Mouse (Mus musculus): Measurements from ENCODE around the gene Efcc1.

- TF ChIP-seq MAFK (IDR thresholded peaks at IDR 0.05; ENCODE audit: insufficient replicate concordance, low read length) (no peak), CTCF (conservative IDR thresholded peaks at IDR 0.05 in 1 of 2, IDR thresholded peaks at IDR 0.05 in 1 of 2; ENCODE audit: low read depth in 2 of 2, low read length in 2 of 2) (no peak), ELF1 (IDR thresholded peaks at IDR 0.05; ENCODE audit: low read depth, low read length) (no peak), JUND (conservative IDR thresholded peaks at IDR 0.05; ENCODE audit: low read depth, low read length) (no peak), ETS1 (conservative IDR thresholded peaks at IDR 0.05; ENCODE audit: low read depth, low read length) (no peak), EP300 (IDR thresholded peaks at IDR 0.05; ENCODE audit: low read length) (no peak), POLR2A (IDR thresholded peaks at IDR 0.05; ENCODE audit: low read depth, low read length) (no peak), MAX (IDR thresholded peaks at IDR 0.05; ENCODE audit: low read length) (no peak), RAD21 (IDR thresholded peaks at IDR 0.05; ENCODE audit: low read depth, low read length) (no peak), JUN (IDR thresholded peaks at IDR 0.05; ENCODE audit: insufficient read depth, low read depth, low read length) (no peak), MAZ (IDR thresholded peaks at IDR 0.05; ENCODE audit: low read depth, low read length) (no peak), POLR2AphosphoS2 (IDR thresholded peaks at IDR 0.05; ENCODE audit: low read depth, low read length) (no peak), HCFC1 (IDR thresholded peaks at IDR 0.05; ENCODE audit: low read depth, low read length) (no peak), CHD2 (IDR thresholded peaks at IDR 0.05; ENCODE audit: low read length) (no peak)
Measured at GRCm38 (mm10) chr6:87762161-87762560, 31.5 kb downstream of the Efcc1 start.

Measured in CH12.LX (cell line).